8 mouse cellular contexts compared by ENCODE assay signal in genomic region chr19:6497803-6498202, GRCm38 (mm10). TPM values are rescaled to one million over a fixed set of nuclear protein-coding genes. Genes with fewer than 3 reads are reported as not detected.
DNase-seq lines count a peak whose midpoint lies in the region; ATAC-seq and TF ChIP-seq lines count a peak whose summit lies in the region.

No protein-coding gene starts in this region.

- H3K4me1 ChIP-seq in brown adipose tissue, adult 24 weeks (ENCODE audit: control insufficient read depth, insufficient read depth, insufficient read length, low read length), result no peaks in the 10 kb centered on the region
- H3K4me1 ChIP-seq in heart, embryonic 15.5 days (replicated peaks), result peaks cover 18% of the 10 kb centered on the region
- no peaks in the 10 kb centered on the region for H3K4me1 ChIP-seq in liver, embryonic 14.5 days (replicated peaks; ENCODE audit: control insufficient read depth in 2 of 2, insufficient read depth in 2 of 2, low read length in 1 of 2)

- TF ChIP-seq EP300 in liver, embryonic 14.5 days (IDR thresholded peaks at IDR 0.05; ENCODE audit: low read depth), result no peak

- no peak for ATAC-seq in heart, embryonic 15.5 days (replicated peaks; ENCODE audit: insufficient number of reproducible peaks, insufficient read depth, low FRiP score, low read depth)
- no peak for ATAC-seq in liver, embryonic 14.5 days (ENCODE audit: insufficient read depth)

- H3K36me3 ChIP-seq in heart, embryonic 15.5 days, result no peaks in the 10 kb centered on the region
- H3K36me3 ChIP-seq in liver, embryonic 14.5 days (replicated peaks; ENCODE audit: control insufficient read depth, insufficient read depth, low read depth), result no peaks in the 10 kb centered on the region

- H3K4me3 ChIP-seq in brown adipose tissue, adult 24 weeks (ENCODE audit: insufficient read depth, low read depth, low read length), result peak overlapping the region; percentile 25; the same call in 1 of the 2 replicates
- peak overlapping the region; percentile 53 for H3K4me3 ChIP-seq in heart, embryonic 15.5 days
- no peak overlapping the region for H3K4me3 ChIP-seq in liver, embryonic 14.5 days (ENCODE audit: insufficient read depth in 1 of 2, low read depth in 2 of 2, low read length in 2 of 2)

- peak; percentile 94 for DNase-seq in heart, adult 11 months
- no peak for DNase-seq in heart, adult 9 months (ENCODE audit: low spot score in 2 of 2)
- DNase-seq in liver, embryonic 14.5 days (ENCODE audit: low read depth in 3 of 3, low spot score in 3 of 3), result no peak
- no peak for DNase-seq in ovary, postnatal 14 days (ENCODE audit: low spot score)
- no peak for DNase-seq in layer of hippocampus, postnatal 25 days (ENCODE audit: extremely low spot score in 1 of 2, low spot score in 1 of 2)
- DNase-seq in layer of hippocampus, adult 9-11 months, result no peak

- peak overlapping the region; percentile 71 for H3K4me2 ChIP-seq in heart, embryonic 15.5 days
- peak overlapping the region; percentile 26 for H3K4me2 ChIP-seq in liver, embryonic 14.5 days (ENCODE audit: low read depth)

- H3K27ac ChIP-seq in brown adipose tissue, adult 24 weeks (replicated peaks; ENCODE audit: low read depth, low read length), result no peak overlapping the region
- no peak overlapping the region for H3K27ac ChIP-seq in heart, embryonic 15.5 days
- H3K27ac ChIP-seq in liver, embryonic 14.5 days, result no peak overlapping the region

- no peaks in the 10 kb centered on the region for H3K9me3 ChIP-seq in heart, embryonic 15.5 days (replicated peaks)
- H3K9me3 ChIP-seq in liver, embryonic 14.5 days (ENCODE audit: control insufficient read depth, low read length), result no peaks in the 10 kb centered on the region

- TF ChIP-seq CTCF in liver, embryonic 14.5 days (IDR thresholded peaks at IDR 0.05; ENCODE audit: low read depth), result no peak

- peaks cover 95% of the 10 kb centered on the region for H3K27me3 ChIP-seq in heart, embryonic 15.5 days
- peaks cover 81% of the 10 kb centered on the region for H3K27me3 ChIP-seq in liver, embryonic 14.5 days (ENCODE audit: control insufficient read depth, insufficient read depth, low read length)

- WGBS in heart, embryonic 15.5 days, result 4% methylated on average over 37 of the region's 39 CpGs
- WGBS in liver, embryonic 14.5 days (ENCODE audit: insufficient replicate concordance), result under 1% methylated on average over 39 of the region's 39 CpGs

- 0 out of 2 replicates have a peak overlapping the region, but pooled peaks have one; percentile 34 for H3K9ac ChIP-seq in heart, embryonic 15.5 days
- no peak overlapping the region for H3K9ac ChIP-seq in liver, embryonic 14.5 days (replicated peaks)

RNA-seq across cellular contexts. Expression of gene Slc22a12, which starts 45.0 kb away (rescaled TPM):
- polyA plus RNA-seq in brown adipose tissue, adult 24 weeks (2012; ENCODE audit: insufficient read depth, insufficient read length, missing spikeins), result 2.3 TPM in 1 of 2 replicates, not detected in the other
- polyA plus RNA-seq in heart, embryonic 15.5 days (2015; fragmentation: Nextera tagmentation; extraction: Ambion mirVana), result not detected in 2 replicates
- polyA plus RNA-seq in liver, embryonic 14.5 days (2012; rRNA removed), result not detected in 2 replicates
- polyA plus RNA-seq in liver, embryonic 14.5 days (2014; fragmentation: Nextera tagmentation; extraction: Ambion mirVana), result not detected in 2 replicates
- total RNA-seq in layer of hippocampus, postnatal 25 days (2021), result 1 to 10 TPM in 1 of 2 experiments, under 1 TPM in 1; 0.47 to 1.2 TPM

Comparison
In these comparisons a context has a peak if more than half of its experiments do, and no peak if none do; other contexts are left out.
1. H3K4me3 ChIP-seq: peak in brown adipose tissue, adult 24 weeks (single experiment) and heart, embryonic 15.5 days (single experiment); none in liver, embryonic 14.5 days (0 of 2).